Mouse (Mus musculus) fibroblast of lung, adult 2 months (primary cell): ENCODE results near the gene Zfp143.

Experiments used
- DNase-seq: peaks from one replicate; pipeline ENCODE4 v3.0.0-alpha.2; 2011; ENCODE audit warnings: low read depth

The Zfp143 gene

GRCm38 (mm10) chr7:110133988-110134387 lies 73.0 kb downstream of the Zfp143 start:
- no peak for DNase-seq

- DNase-seq, result no peak
Measured at GRCm38 (mm10) chr7:110138538-110138937, 77.5 kb downstream of the Zfp143 start.

- DNase-seq, result no peak
Measured at GRCm38 (mm10) chr7:110143863-110144262, 82.8 kb downstream of the Zfp143 start.
